ENCODE assay signal across 25 mouse cellular contexts in the genomic region with DNA sequence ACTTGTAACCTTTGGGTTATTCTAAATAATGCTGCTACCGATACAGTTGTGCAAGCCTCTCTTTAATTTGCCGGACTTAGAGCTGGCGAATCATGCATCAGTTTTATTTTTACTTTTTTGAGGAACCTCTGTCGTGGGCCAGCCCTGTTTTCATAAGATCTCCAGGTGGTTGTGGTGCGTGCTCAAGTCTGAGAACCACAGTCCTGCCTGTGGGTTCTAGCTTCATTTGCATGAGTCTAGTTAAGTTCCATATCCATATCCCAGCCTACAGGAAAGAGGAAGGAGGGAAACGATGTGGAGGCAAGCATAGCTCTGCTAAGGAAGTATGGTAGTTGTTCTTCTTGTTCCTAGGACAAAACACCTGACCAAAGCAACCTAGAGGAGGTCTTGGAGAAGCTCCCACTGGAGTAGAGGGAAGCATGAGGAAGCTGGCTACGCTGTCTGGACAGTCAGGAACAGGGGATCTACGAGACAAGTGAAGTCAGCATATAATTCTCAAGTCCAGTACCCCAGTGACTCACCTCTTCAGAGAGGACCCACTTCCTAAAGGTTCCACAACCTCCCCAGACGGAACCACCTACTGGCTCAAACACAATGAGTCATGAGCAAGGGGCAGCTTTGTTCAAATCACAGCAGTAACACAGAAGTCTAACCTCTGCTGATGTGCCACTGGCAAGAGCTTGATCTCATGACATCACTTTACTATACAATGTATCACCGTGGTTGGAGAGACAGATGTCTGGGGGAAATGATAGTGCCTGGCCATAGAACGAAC. TPM values are rescaled to one million over a fixed set of nuclear protein-coding genes. Genes with fewer than 3 reads are reported as not detected.
DNase-seq lines count a peak whose midpoint lies in the region; ATAC-seq lines count a peak whose summit lies in the region.
"Had no signal": no experiment of that assay in that cellular context is flagged by ENCODE, and none has a peak within 500 bp of the region (broad histone marks: within the 10 kb centered on the region; RNA-seq: fewer than 3 reads in every experiment).

No protein-coding gene starts in this region.

- no peaks in the 10 kb centered on the region for H3K9me3 ChIP-seq in heart, embryonic 10.5 days
- H3K9me3 ChIP-seq in midbrain, embryonic 10.5 days (replicated peaks) = no peaks in the 10 kb centered on the region
- H3K9me3 ChIP-seq: embryonic facial prominence, embryonic 12.5 days; embryonic facial prominence, embryonic 15.5 days; heart, embryonic 13.5 days; hindbrain, embryonic 10.5 days; hindbrain, embryonic 13.5 days; intestine, embryonic 15.5 days had no signal

- H3K27me3 ChIP-seq in heart, embryonic 10.5 days (ENCODE audit: insufficient read depth, poor library complexity, severe bottlenecking) = no peaks in the 10 kb centered on the region
- H3K27me3 ChIP-seq in midbrain, embryonic 10.5 days (ENCODE audit: low read depth, poor library complexity, severe bottlenecking) = 0 out of 2 replicates have a peak, but pooled peaks cover 8% of the 10 kb centered on the region
- H3K27me3 ChIP-seq: embryonic facial prominence, embryonic 12.5 days; embryonic facial prominence, embryonic 15.5 days; heart, embryonic 13.5 days; hindbrain, embryonic 13.5 days; intestine, embryonic 15.5 days had no signal

- peaks cover 6% of the 10 kb centered on the region for H3K4me1 ChIP-seq in heart, embryonic 10.5 days
- peaks cover 4% of the 10 kb centered on the region for H3K4me1 ChIP-seq in midbrain, embryonic 10.5 days

- H3K27ac ChIP-seq in heart, embryonic 10.5 days = no peak overlapping the region
- no peak overlapping the region for H3K27ac ChIP-seq in midbrain, embryonic 10.5 days (replicated peaks)
- H3K27ac ChIP-seq: embryonic facial prominence, embryonic 12.5 days; embryonic facial prominence, embryonic 15.5 days; heart, embryonic 13.5 days; hindbrain, embryonic 10.5 days; hindbrain, embryonic 13.5 days; intestine, embryonic 15.5 days had no signal

- no peak overlapping the region for H3K4me3 ChIP-seq in heart, embryonic 10.5 days
- no peak overlapping the region for H3K4me3 ChIP-seq in midbrain, embryonic 10.5 days
- H3K4me3 ChIP-seq: embryonic facial prominence, embryonic 12.5 days; embryonic facial prominence, embryonic 15.5 days; heart, embryonic 13.5 days; hindbrain, embryonic 10.5 days; hindbrain, embryonic 13.5 days; intestine, embryonic 15.5 days had no signal

- DNase-seq in heart, embryonic 10.5 days (ENCODE audit: low spot score) = peak; percentile 25
- no peak for DNase-seq in heart, postnatal 4 days
- no peak for DNase-seq in midbrain, embryonic 10.5 days (ENCODE audit: low spot score)
- DNase-seq in retina, postnatal 1 day = no peak
- no peak for DNase-seq in kidney, adult 18-20 months
- DNase-seq: adrenal gland, postnatal 10 days; adrenal gland, postnatal 36 days; cerebellum, adult 18-20 months; cerebellum, adult 9-10 months; cerebellum, postnatal 14 days; gastrocnemius, postnatal 14 days; heart, adult 18-20 months; heart, postnatal 14 days had no signal

- no peaks in the 10 kb centered on the region for H3K36me3 ChIP-seq in heart, embryonic 10.5 days
- H3K36me3 ChIP-seq in midbrain, embryonic 10.5 days = no peaks in the 10 kb centered on the region
- H3K36me3 ChIP-seq: embryonic facial prominence, embryonic 12.5 days; embryonic facial prominence, embryonic 15.5 days; heart, embryonic 13.5 days; hindbrain, embryonic 10.5 days; hindbrain, embryonic 13.5 days; intestine, embryonic 15.5 days had no signal

- 78% methylated on average over 11 of the region's 11 CpGs for WGBS in heart, embryonic 10.5 days
- 88% methylated on average over 11 of the region's 11 CpGs for WGBS in midbrain, embryonic 10.5 days

- peak; percentile 97 for ATAC-seq in granulocyte monocyte progenitor cell, adult 5-6 weeks (replicated peaks; ENCODE audit: poor library complexity, severe bottlenecking)
- ATAC-seq in megakaryocyte progenitor cell, adult 5-6 weeks (replicated peaks; ENCODE audit: poor library complexity) = peak; percentile 69
- ATAC-seq: activated CD4-positive, CD25-positive, alpha-beta regulatory T cell, adult 4 months; CD4-positive, CD25-positive, alpha-beta regulatory T cell, adult 4 months; forebrain, embryonic 14.5 days; hindbrain, embryonic 16.5 days; intestine, embryonic 15.5 days had no signal

RNA-seq across cellular contexts. Expression of gene Hsdl2, which starts 6.0 kb away (rescaled TPM):
- polyA plus RNA-seq in heart, embryonic 10.5 days (2016; fragmentation: Nextera tagmentation; extraction: Ambion mirVana) = 27.6 and 32.5 TPM in 2 replicates
- total RNA-seq in heart, postnatal 4 days (2021) = 100 to 1,000 TPM; 220 to 227 TPM
- total RNA-seq in granulocyte monocyte progenitor cell, adult 5-6 weeks (2014; fragmentation: Nextera tagmentation) = 25.8 and 36.0 TPM in 2 replicates
- 58.1 and 61.4 TPM in 2 replicates for total RNA-seq in granulocyte monocyte progenitor cell, adult 5-6 weeks (2017)
- total RNA-seq in megakaryocyte progenitor cell, adult 5-6 weeks (2015) = 53.7 and 59.9 TPM in 2 replicates
- total RNA-seq in megakaryocyte progenitor cell, adult 5-6 weeks (2017) = 59.6 and 61.6 TPM in 2 replicates
- 22.6 and 24.7 TPM in 2 replicates for polyA plus RNA-seq in midbrain, embryonic 10.5 days (2016; fragmentation: Nextera tagmentation; extraction: Ambion mirVana)

RNA-seq across cellular contexts. Expression of gene Ptbp3, which starts 26.2 kb away (rescaled TPM):
- 38.3 and 41.3 TPM in 2 replicates for polyA plus RNA-seq in heart, embryonic 10.5 days (2016; fragmentation: Nextera tagmentation; extraction: Ambion mirVana)
- 10 to 100 TPM; 58.9 to 63.0 TPM for total RNA-seq in heart, postnatal 4 days (2021)
- 275 and 288 TPM in 2 replicates for total RNA-seq in granulocyte monocyte progenitor cell, adult 5-6 weeks (2014; fragmentation: Nextera tagmentation)
- 260 and 270 TPM in 2 replicates for total RNA-seq in granulocyte monocyte progenitor cell, adult 5-6 weeks (2017)
- 275 and 331 TPM in 2 replicates for total RNA-seq in megakaryocyte progenitor cell, adult 5-6 weeks (2015)
- 231 and 237 TPM in 2 replicates for total RNA-seq in megakaryocyte progenitor cell, adult 5-6 weeks (2017)
- polyA plus RNA-seq in midbrain, embryonic 10.5 days (2016; fragmentation: Nextera tagmentation; extraction: Ambion mirVana) = 19.7 and 22.5 TPM in 2 replicates

RNA-seq across cellular contexts. Expression of gene E130308A19Rik, which starts 50.6 kb away (rescaled TPM):
- 31.0 and 37.3 TPM in 2 replicates for polyA plus RNA-seq in heart, embryonic 10.5 days (2016; fragmentation: Nextera tagmentation; extraction: Ambion mirVana)
- total RNA-seq in heart, postnatal 4 days (2021) = 10 to 100 TPM; 18.3 to 19.2 TPM
- total RNA-seq in granulocyte monocyte progenitor cell, adult 5-6 weeks (2014; fragmentation: Nextera tagmentation) = 6.6 and 10.5 TPM in 2 replicates
- total RNA-seq in granulocyte monocyte progenitor cell, adult 5-6 weeks (2017) = 2.2 and 6.1 TPM in 2 replicates
- total RNA-seq in megakaryocyte progenitor cell, adult 5-6 weeks (2015) = 8.1 and 9.2 TPM in 2 replicates
- total RNA-seq in megakaryocyte progenitor cell, adult 5-6 weeks (2017) = 4.2 and 6.8 TPM in 2 replicates
- 51.3 and 54.0 TPM in 2 replicates for polyA plus RNA-seq in midbrain, embryonic 10.5 days (2016; fragmentation: Nextera tagmentation; extraction: Ambion mirVana)
